Mouse (Mus musculus) left cerebral cortex, adult 8-10 months (tissue): ENCODE data around the gene Eif1ax. TPM values are rescaled to one million over a fixed set of nuclear protein-coding genes. Genes with fewer than 3 reads are reported as not detected.
"Not testable (repeated sequence)": the region's sequence is repeated elsewhere in the genome, so short reads cannot be mapped to it uniquely, and the experiment has no call there.

Experiments used
- DNase-seq, 2 experiments: peaks; one replicate each; pipeline ENCODE4 v3.0.0; 2022; ENCODE audit warnings: low spot score in 2 of 2
- total RNA-seq, 4 experiments: library from RNA; stranded (reverse); gene quantifications; 2 replicates each; pipeline ENCODE4 v1.2.4; 2022

The Eif1ax gene
- 100 to 1,000 TPM; 108 to 137 (median 123) TPM for total RNA-seq

GRCm38 (mm10) chrX:159371831-159372752 is at the start of gene Eif1ax:
Eif1ax (plus strand) TSS chrX:159372178.
- peak; percentile 30 to 45 for DNase-seq

- DNase-seq, result no peak
Observed at GRCm38 (mm10) chrX:159364506-159364905, 7.5 kb upstream of the Eif1ax start.

GRCm38 (mm10) chrX:159372753-159373144 is 771 bp downstream of the Eif1ax start:
- DNase-seq, result no peak

GRCm38 (mm10) chrX:159387105-159387504 is 15.1 kb downstream of the Eif1ax start:
- no peak for DNase-seq

GRCm38 (mm10) chrX:159388953-159389352 is 17.0 kb downstream of the Eif1ax start:
- no peak for DNase-seq

- no peak for DNase-seq
Observed at GRCm38 (mm10) chrX:159390347-159390962, 18.5 kb downstream of the Eif1ax start.

- DNase-seq, result no peak
Observed at GRCm38 (mm10) chrX:159391239-159391638, 19.3 kb downstream of the Eif1ax start.

- DNase-seq, result no peak
Observed at GRCm38 (mm10) chrX:159409253-159409652, 37.3 kb downstream of the Eif1ax start.

- DNase-seq, result peak; percentile 18 to 58
Observed at GRCm38 (mm10) chrX:159414130-159414828, 42.3 kb downstream of the Eif1ax start, which contains the start of gene Map7d2. Map7d2 (plus strand) TSS chrX:159414572.

- peak; percentile 2 to 11 for DNase-seq
Observed at GRCm38 (mm10) chrX:159414829-159415673, 43.1 kb downstream of the Eif1ax start.

GRCm38 (mm10) chrX:159430507-159430906 is 58.5 kb downstream of the Eif1ax start:
- DNase-seq, result not testable (repeated sequence)

Other genes starting within 250 kb of the Eif1ax start
- gene Rps6ka3, start 161.9 kb upstream of the Eif1ax start, total RNA-seq, result 10 to 100 TPM; 38.0 to 63.0 (median 51.1) TPM
- gene Map7d2, start 42.4 kb downstream of the Eif1ax start, total RNA-seq, result 100 to 1,000 TPM; 103 to 131 (median 112) TPM
- 10 to 100 TPM in 1 of 4 experiments, 1 to 10 TPM in 3; 8.5 to 10.5 (median 9.5) TPM for gene Bclaf3, start 154.5 kb downstream of the Eif1ax start, total RNA-seq